Mouse (Mus musculus) myocyte (in vitro differentiated cells): ENCODE data around the gene Rasgef1c.

Source experiments
- POLR2A ChIP-seq: IDR thresholded peaks from one replicate; pipeline ENCODE4 v1.6.1; 2011; ENCODE audit warnings: low read depth, mild to moderate bottlenecking, control low read depth, moderate library complexity; ENCODE audit not compliant: insufficient read length
- POLR2AphosphoS2 ChIP-seq: IDR thresholded peaks from one replicate; pipeline ENCODE4 v1.6.1; 2011; ENCODE audit warnings: low read depth, control low read depth; ENCODE audit not compliant: insufficient read length
- TCF12 ChIP-seq: IDR thresholded peaks from one replicate; pipeline ENCODE4 v1.6.1; 2011; ENCODE audit warnings: mild to moderate bottlenecking, control low read depth; ENCODE audit not compliant: poor library complexity, insufficient read depth, severe bottlenecking
- TCF3 ChIP-seq: IDR thresholded peaks from one replicate; pipeline ENCODE4 v1.6.1; 2011; ENCODE audit warnings: low read depth, control low read depth; ENCODE audit not compliant: insufficient read length

DNA sequence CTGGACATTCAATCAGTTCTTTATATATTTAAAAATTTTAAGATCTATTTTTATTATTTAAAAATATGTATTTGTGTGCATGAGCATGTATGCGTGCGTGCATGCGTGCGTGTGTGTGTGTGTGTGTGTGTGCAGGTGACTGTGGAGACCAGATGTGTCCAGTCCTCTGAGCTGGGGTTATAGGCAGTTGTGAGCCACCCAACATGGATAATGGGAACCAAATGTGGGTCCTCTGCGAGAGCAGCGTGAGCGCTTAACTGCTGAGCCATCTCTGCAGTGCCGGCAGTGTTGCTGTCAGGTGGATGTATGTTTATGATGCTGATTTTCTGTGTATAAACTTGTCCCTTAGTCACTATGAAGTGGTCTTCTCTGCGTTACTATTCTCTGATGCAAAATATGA, 21.9 kb downstream of the Rasgef1c start:
- TF ChIP-seq POLR2A: no peak
- no peak for TF ChIP-seq POLR2AphosphoS2
- no peak for TF ChIP-seq TCF3
- no peak for TF ChIP-seq TCF12
